Mouse (Mus musculus): ENCODE data around the gene Pak3.
A peak's percentile ranks its signal among the peaks of the same experiment; 100 is the strongest.
"Not testable (repeated sequence)": the region's sequence is repeated elsewhere in the genome, so short reads cannot be mapped to it uniquely, and the experiment has no call there.

Pak3 gene

GRCm38 (mm10) chrX:143518168-143518901, at the start of gene Pak3:
Gene Pak3 (plus strand): TSS chrX:143518591.
- DNase-seq, result no peak

DNA sequence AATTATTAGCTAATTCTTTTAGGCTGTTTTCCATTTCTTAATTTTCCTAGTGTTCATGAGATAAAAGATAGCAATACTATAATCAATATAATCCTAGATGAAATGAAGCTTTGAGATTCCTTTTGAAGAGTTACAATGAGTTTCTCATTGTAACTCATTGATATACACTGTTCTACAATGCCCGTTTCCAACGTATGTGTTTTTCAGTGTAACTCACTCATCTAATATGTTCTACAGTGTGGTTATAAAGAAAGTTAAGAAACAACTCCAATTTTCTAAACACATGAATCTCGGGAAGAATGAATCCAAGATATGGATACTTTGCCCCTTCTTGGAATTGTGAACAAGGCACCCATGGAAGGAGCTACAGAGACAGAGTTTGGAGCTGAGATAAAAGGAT, 35.5 kb upstream of the Pak3 start:
- DNase-seq, result peak; percentile 88 to 98

GRCm38 (mm10) chrX:143501053-143501695, 17.2 kb upstream of the Pak3 start:
- DNase-seq, result no peak

DNA sequence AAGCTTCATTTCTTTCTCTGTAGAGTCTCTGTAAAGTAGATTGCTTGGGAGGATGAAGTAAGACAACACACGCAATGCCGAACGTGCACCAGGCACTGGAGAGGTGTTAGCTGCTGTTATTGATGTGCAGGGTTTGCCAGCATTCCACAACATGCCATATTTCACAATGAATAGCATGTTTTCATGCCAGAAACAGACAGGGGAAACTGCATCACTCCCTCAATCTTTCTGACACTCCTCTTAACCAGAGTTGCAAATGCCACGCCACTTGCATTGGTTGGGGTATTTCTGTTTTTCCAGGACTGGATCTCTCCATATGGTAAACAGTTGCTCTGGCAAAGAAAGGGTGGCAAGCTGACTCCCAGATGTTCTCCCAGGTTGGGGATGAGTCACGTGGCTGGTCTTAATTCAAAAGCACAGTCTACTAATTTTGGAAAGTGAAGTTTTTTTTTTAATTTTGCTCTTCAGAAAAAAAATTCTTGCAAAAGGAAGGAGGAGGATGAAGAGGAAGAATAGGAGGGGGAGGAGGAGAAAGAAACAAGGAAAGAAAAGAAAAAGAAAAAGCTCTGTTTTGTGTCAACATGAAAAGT, 16.5 kb upstream of the Pak3 start:
- DNase-seq, result no peak

DNA sequence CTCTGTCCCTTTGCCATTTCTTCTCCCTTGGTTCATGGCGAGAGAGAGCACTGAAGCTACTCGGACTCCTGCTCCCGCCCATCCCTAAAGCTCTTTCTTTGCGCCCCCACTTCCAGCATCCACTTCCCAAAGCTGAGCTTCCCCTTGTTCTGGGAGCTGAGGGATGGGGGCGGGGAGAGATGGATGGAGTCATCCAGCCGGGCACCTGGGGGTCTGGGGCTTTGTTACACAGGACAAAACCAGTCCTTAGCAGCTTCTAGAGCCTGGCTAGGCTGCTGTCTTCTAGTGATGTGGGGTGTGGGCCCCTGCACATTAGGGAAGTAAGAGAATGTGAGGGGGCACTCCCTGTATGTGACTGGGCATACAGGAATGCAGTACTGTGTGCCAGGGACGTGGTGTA, 526 bp downstream of the Pak3 start:
- no peak for DNase-seq

- DNase-seq, result not testable (repeated sequence)
These were observed 1.1 kb downstream of the Pak3 start for GRCm38 (mm10) chrX:143519454-143519853.

DNA sequence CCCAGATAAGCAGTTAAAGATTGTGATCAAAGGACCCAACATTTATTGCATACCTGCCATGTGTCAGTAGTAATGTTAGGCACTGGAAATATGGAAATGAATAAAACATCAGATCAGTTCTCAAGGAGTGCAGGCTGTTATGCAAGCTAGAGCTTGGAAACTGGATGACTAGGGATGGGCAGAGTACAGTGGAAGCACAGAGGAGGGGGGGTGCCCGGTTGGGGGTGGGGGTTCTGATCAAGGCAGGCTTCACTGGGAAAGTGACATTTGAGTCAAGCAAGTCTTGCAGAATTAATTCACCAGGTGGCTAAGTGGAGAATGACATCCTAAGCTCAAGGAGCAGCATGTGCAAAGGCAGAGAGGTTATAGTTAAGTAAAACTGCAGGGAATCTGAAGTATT, 1.8 kb downstream of the Pak3 start:
- no peak for DNase-seq

DNA sequence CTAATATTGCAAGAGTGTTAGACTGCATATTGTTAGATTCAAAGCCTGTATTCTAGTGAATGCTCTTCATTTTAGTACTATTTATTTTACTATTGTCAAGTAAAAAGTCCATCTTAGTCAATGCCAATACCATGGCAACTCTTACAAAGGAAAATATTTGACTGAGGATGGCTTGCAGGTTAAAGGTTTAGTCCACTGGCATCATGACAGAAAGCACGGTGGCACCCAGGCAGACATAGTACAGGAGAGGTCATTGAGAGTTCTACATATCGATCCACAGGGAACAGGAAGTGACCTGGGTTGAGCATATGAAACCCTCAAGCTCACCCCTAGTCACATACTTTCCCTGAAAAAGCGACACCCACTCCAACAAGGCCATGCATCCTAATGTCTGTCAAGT, 13.9 kb downstream of the Pak3 start:
- no peak for DNase-seq

GRCm38 (mm10) chrX:143533574-143533973, 15.2 kb downstream of the Pak3 start:
- DNase-seq, result no peak

GRCm38 (mm10) chrX:143542756-143543155, 24.4 kb downstream of the Pak3 start:
- DNase-seq, result no peak

DNA sequence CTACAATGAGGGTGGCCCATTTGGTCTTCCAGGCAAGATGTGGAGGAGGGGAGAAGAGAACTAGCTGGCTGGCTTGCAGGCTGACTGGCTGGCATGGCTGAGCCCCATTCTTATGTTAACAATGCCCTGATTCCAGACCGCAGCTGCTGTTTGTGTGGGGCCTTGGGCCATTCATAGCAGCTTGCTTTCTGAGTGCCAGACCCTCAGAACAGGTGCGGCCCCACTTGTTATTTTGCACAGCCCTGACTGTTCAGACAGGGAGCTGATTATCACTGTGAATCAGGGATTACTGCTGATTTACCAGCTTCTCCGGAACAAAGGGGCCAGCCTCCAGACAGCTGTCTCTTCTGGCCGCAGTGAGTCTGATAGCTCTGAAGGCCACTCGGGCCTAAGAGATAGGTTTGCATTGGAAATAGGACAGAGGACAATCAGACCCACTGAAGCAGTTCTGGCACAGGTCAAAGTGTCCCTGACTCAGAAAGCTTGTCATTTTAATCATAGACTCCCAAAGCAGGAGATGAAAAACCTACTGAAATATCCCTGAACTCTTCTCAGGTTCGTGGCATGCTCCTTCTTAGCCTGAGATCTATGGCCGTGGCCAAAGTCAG, 24.9 kb downstream of the Pak3 start:
- no peak for DNase-seq

DNA sequence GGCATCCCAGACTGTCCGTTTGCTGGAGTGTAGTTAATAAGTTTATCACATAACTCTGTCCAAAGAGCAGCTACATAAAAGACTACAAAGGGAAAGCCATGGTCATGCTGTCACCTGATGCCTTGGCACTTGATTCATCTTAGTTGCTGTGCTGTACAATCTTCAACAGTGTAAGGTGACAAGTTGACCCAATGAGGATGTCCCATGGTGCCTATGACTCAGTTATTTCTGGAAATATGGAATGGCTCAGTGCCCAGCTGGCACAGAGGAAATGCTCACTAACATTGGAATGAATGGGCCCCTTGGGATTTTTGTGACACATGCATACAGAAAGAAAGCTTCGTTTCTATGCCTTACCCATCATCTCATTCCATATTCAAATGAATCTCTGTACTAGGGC, 55.3 kb downstream of the Pak3 start:
- no peak for DNase-seq

DNA sequence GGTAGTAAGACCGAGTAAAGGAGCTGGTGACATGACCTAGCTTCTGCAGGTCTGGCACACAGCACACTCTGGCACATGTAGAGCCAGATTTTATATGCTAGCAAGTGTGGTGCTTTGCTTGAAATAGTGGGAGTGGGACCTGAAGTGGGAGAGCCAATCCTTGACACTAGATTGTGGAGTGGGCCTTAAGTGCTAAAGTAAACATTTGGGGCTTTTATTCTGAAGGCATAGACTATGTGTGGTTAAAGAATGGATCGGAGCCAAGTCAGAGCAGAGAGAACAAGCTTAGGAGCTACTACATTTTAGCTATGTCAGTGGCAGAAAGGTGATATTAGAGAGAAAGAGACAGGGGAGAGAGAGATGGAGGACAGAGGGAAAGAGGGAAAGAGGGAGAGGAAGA, 61.5 kb downstream of the Pak3 start:
- DNase-seq, result no peak

DNA sequence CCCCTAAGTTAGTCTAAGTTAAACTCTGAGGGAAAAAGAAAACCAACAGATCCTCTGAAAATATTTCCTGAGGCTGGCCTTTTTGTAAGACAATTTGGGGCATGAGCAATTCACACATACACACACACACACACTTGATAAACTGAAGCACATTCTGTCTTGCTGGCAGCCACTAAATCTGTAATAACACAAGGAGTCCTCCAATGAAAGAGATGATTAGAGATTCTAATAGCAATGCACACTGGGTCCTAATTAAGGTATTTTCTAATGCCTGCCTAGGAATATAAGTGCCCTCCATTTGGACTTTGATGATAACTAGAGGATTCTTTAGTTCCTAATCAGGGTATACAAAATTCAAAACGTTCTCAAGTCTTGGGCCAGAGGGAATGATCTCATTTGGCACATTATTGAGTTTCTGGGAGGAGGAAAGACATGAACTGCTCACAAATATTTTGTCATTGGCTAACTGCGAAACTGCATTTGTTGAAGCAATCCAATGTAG, 62.1 kb downstream of the Pak3 start:
- DNase-seq, result no peak

DNA sequence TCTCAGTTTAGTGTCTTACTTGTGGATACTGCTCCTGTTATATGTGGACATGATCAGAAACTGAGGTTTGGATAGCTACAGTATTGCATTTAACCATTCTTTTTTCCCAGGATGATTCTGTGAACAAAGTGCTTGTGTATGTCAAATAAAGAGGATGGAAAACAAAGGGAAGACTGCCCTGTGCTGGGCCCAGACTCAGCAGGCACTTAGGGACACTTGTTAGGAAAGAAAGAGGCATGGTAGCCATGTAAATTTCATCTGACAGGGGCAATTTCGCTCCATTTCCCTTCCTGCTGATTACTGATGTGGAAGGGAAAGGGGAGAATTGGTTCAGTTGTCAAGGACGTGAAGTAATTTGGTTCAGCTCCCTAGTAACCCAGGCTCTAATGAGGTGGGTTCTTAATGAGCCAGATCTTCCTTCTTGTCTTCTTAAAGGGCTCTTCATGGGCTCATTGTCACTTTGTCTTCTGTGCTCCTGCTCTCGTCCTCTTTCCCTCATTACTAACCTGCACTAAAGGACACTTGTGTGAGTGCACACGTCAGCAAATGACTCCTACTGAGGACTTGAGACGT, 88.6 kb downstream of the Pak3 start:
- DNase-seq, result no peak

DNA sequence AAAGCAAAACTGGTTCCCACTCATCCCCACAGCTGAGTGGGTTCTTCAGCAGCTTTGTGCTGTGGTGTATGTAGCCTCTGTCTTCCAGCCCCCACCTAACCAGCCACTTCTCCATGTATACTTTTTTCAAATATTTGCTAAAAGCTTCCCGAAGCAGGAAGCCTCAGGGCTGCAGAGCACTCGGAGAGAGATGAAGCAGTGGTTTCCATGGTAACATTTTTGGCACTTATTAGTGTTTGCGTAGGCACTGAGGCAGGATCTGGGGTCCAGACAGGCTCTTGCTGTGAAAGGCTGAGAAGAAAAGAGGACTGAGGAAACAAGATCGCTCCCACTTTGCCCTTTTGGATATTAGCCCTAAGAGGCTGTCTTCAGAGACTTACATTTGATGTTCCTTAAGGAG, 100.3 kb downstream of the Pak3 start:
- no peak for DNase-seq

- no peak for DNase-seq
These were observed 109.4 kb downstream of the Pak3 start for GRCm38 (mm10) chrX:143627767-143628166.

GRCm38 (mm10) chrX:143643936-143644335, 125.5 kb downstream of the Pak3 start:
- DNase-seq, result no peak

GRCm38 (mm10) chrX:143644807-143645206, 126.4 kb downstream of the Pak3 start:
- no peak for DNase-seq

GRCm38 (mm10) chrX:143654308-143655176, 136.2 kb downstream of the Pak3 start:
- DNase-seq, result no peak

- DNase-seq, result no peak
These were observed 136.7 kb downstream of the Pak3 start for GRCm38 (mm10) chrX:143655177-143655492.
